Mouse (Mus musculus) retina, embryonic 14.5 days (tissue): Measurements from ENCODE around the gene Etnk2.
A peak's percentile ranks its signal among the peaks of the same experiment; 100 is the strongest.

ENCODE experiments used
- DNase-seq: peaks from one replicate; pipeline ENCODE4 v3.0.0-alpha.2; 2015; ENCODE audit warnings: low spot score

Gene Etnk2

DNA sequence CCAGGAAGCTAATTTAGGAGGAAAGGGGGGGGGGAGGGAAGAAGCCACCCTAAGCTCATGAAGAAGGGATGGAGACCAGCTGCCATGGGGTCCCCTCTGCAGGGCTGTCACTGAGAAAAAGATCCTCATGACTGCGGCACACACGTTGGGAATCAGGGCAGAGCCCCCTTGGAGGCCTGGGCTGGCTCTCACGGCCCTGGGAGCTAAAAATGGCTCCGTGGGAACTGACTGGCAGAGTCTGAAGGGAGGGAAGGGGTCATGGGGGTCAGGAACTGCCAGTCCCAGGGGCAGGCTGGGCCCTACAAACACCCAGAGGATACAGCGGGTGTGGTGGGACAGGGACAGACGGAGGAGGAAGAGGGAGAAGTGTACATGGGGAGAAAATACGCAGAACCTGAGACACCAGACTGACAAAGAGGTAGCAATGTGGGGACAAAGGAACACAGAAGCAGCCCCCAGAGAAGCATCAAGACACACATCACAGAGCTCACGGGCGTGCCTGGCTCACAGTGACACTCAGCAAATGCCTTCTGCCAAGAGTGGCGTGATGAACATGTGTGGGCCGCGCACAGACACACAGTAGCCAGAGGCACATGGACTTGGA, 19.3 kb downstream of the Etnk2 start:
- DNase-seq, result peak; percentile 47

GRCm38 (mm10) chr1:133383157-133383783, 19.9 kb downstream of the Etnk2 start:
- no peak for DNase-seq

- peak; percentile 83 for DNase-seq
These were observed 22.1 kb downstream of the Etnk2 start for GRCm38 (mm10) chr1:133385506-133385905.

GRCm38 (mm10) chr1:133386209-133386608, 22.8 kb downstream of the Etnk2 start:
- DNase-seq, result no peak

GRCm38 (mm10) chr1:133387539-133388268, 24.3 kb downstream of the Etnk2 start:
- no peak for DNase-seq

DNA sequence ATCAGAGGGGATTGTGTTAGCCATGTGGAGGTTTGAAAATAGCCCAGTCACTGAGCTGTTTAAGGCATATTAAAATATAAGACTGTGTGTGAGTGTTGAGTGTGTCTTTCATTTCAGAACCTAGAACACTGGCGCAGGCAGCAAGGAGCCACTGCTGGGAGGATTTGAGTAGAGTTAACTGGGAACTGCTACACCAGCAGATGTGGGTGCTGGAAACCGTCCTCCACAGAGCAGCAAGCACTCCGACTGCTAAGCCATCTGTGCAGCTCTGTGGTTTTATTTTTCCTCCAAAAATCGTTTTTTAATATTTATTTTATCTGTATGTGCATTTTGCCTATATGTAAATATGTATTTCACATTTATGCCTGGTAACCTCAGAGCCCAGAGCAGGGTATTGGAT, 31.3 kb downstream of the Etnk2 start:
- no peak for DNase-seq

GRCm38 (mm10) chr1:133396693-133397092, 33.3 kb downstream of the Etnk2 start:
- no peak for DNase-seq

- no peak for DNase-seq
These were observed 33.7 kb downstream of the Etnk2 start for GRCm38 (mm10) chr1:133397094-133397482.

GRCm38 (mm10) chr1:133397483-133398237, 34.3 kb downstream of the Etnk2 start:
- peak; percentile 85 for DNase-seq

DNA sequence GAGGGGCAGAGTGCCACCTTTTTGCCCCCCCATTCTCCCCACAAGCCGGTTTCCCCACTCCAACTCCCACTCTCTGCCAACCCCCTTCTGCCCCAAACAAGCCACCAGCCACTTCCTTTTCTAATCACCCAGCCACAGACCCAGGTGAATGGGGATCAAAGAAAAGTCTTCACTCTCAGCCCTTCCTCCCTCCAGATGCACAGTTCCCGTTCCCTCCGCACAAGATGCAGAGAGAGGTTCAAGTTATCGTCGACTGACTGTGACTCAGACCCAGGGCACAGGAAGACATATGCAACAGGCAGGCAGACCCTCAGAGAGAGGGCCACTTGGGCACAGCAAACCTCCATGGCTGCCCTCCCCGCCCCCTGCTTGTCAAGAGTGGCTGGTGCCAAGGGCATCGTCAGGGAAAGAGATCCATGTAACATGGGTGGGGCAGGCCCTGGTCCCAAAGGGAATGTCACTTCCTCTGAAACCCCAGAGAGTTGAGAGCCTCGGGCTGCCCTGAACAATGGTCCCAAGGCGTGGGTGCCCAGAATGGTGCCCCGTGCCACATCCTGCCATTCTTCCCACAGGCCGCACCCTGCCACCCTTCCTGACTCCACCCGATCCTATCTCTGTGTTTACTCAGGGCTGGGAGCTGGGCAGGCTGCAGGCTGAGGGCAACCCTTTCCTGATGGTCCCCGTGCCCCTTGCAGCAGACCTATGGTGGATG, 36.8 kb downstream of the Etnk2 start:
- DNase-seq, result no peak

DNA sequence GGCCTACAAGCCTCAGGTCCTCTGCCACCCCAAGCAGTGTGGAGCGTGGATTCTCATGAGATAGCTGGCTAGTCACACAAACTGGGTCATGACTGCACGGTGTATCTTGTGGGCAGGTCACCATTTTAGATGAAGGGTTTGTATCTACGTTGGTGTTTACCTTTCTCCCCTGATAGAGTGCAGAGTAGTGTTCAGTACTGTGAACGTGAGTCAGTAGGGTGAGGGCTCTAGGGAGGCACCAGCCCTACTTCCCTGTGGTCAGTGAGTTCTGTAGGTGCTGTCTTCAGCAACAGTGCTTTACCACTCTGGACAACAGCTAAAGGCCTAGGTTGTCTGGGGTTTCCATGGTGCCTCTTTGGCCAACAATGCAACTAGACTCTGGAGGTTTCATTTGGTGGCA, 40.6 kb downstream of the Etnk2 start:
- DNase-seq, result no peak

DNA sequence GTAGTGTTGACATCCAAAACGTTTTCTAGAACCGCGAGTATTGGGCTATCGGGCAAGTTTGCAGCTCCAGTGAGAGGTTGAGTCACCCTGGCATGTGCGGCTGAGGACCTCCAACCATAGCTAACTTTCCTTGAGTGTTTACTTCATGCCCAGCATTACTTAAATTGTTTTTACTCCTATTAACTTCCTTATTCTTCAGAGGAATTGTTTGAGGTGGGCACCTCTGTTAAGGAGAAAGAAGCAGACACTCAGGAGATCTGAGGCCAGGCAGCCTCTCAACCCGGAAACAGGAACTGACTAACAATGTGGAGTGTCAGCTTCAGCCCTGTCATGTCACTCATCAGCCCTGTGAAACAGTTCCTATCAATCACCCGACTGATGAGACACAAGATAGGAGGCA, 43.2 kb downstream of the Etnk2 start:
- no peak for DNase-seq

- no peak for DNase-seq
These were observed 44.1 kb downstream of the Etnk2 start for GRCm38 (mm10) chr1:133407436-133407835.

DNA sequence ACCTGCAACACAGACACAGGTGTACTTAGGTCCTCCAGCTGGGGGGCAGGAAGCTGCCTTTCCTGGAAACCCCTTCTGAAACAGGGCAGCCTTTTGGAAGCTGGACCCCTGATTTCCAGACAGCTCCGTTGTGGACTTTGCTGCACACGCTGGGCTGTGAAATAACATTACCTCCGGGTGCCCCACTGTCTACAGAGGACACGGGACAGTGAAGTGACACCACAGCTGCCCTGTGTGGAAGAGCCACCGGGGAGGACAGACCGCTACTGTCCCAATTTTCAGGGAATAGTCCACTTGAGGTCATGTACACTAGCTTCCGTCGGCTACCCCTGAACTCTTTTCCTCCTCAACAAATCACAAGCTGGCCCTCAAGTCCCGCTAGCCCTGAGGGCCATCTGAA, 44.9 kb downstream of the Etnk2 start:
- DNase-seq, result no peak

DNA sequence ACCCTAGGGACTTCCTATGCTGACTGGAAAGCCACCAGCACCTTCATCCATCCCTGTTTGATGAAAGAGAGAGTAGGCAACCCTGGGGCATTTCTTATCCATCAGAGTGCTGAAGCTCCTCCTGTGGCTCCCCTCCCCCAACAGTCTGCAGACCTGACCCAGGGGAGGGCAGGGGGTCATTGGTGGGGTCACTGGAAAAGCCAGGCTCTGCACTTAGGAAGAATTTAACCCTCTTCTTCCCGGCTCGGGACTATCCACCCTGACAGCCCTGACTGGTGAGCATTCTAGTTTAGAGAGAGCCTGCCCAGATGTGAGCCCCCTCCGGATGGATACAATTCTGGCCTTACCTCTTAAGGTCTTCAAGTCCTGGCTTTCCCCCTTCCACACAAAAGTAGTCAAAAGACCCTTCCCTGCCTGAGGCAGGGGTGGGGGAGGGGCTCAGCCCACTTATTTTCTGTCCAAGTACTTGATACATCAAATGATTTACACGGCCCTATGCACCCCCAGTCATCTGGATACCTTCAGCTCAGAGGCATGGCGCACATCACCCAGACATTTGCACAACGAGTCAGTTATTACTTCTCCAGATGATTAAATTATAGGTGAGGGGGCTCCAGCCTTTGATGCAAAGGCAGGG, 45.6 kb downstream of the Etnk2 start:
- peak; percentile 43 for DNase-seq

DNA sequence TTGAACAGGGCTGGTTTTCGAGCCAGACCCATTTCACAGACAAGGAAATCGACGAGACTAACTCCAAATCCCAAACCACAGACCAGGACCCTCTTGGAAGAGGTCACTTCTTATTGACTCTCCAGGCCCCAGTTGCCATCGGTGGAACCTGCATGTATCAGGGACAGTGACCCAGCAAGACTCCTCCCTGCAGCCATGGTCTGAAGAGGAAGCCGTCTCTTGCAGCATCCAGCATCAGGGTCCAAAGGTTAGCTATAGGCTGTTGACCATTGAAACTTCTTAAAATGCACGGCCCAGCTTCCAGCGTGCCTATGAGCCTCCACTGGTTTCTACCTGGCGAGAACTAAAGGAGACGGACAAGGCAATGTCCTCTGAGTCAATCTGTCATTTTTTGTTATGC, 46.4 kb downstream of the Etnk2 start:
- DNase-seq, result no peak

- no peak for DNase-seq
These were observed 48.3 kb downstream of the Etnk2 start for GRCm38 (mm10) chr1:133411506-133412147.

- DNase-seq, result no peak
These were observed 49.6 kb downstream of the Etnk2 start for GRCm38 (mm10) chr1:133412941-133413340.

GRCm38 (mm10) chr1:133415086-133415485, 51.7 kb downstream of the Etnk2 start:
- DNase-seq, result no peak

GRCm38 (mm10) chr1:133415505-133415904, 52.1 kb downstream of the Etnk2 start:
- DNase-seq, result no peak

GRCm38 (mm10) chr1:133416472-133416871, 53.1 kb downstream of the Etnk2 start:
- no peak for DNase-seq
